Mouse (Mus musculus): Measurements from ENCODE around the gene Mum1. TPM values are rescaled to one million over a fixed set of nuclear protein-coding genes. Genes with fewer than 3 reads are reported as not detected.

Mum1 gene
- 35.0 and 37.4 TPM in 2 replicates for polyA plus RNA-seq (2014; fragmentation: Nextera tagmentation; extraction: Ambion mirVana)

DNA sequence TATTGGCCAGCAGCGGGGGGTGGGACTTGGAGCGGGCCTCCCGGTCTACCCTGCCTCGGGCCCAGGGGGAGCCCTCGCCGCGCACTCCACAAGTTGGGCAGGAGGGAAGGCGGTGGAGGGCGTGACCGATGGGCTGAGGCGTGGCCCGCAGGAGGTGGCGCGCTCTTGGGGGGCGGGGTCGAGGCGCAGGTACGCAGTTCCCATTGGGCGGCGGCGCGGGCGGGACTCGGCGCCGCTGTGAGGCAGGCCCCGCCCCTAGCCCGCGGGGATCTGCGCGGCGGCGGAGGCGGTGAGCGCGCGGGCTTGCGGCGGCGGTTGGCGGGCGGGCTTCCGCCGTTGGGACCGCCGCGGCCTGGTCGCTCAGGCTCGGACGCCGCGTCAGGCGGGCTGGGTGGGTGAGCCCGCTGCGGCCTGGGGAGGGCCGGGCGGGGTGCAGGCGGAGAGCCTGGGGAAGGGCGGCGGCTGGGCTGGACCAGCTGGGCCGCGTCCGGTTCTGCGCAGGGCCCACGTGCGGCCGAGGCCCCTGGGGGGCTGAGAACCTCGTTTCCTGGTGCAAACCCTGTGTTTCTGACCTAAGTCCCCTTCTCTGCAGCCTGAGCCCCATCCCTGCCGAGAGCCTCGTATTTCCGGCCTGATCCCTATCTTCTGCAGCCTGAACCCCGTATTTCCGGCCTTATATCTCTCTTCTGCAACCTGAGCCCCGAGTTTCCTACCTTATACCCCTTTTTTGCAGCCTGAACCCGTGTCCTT is at the start of gene Mum1:
Gene Mum1, plus strand, starts transcription at position 19 of the 750 bp plus-strand sequence.
- H3K9ac ChIP-seq (replicated peaks; ENCODE audit: low read depth, low read length): peak within 1 kb of the TSS; percentile 93
- WGBS: under 1% methylated on average over 50 of the region's 75 CpGs

DNA sequence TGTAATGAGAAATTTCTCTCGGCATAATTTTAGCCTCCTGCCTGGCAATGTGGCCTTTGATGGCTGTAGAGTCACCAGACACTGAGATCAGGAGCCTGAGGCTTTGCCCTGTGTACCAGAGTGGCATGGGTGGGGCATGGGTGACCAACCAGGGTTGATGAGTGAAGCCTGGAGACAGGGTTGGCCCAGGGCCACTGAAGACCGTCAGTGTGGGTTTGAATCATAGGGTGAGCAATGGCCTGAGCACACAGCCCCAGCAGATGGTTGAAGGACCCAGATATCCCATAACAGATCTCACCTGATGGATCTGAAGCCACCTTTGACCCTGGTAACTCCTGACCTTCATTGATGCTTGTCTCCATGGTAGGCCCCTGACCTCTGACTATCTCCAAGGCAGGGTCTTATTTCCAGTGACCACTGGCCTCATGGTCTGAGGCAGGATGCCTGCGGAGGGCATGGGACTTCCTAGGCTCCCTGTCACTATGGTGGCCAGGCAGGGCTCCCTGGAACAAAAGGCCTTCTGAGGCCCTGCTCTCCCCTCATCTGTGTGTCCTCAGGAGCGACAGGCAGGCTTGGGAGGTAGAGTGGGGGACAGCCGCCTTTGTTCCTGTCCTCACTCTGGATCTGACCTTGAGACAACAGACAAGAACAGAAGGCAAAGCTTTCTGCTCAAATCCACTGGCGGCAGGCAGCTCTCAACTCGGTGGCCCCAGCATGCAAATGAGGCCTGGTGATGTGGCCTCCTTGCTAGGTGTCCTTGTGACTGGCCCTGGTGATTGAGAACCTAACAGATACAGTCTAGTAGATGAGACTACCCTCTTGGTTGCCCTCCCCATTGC is 48.6 kb upstream of the Mum1 start:
- Histone ChIP-seq H3K36me3 (ENCODE audit: control insufficient read depth, insufficient read depth, low read length) (no peaks in the 10 kb centered on the region), H3K4me1 (ENCODE audit: control insufficient read depth, insufficient read depth, low read length) (peaks cover 25% of the 10 kb centered on the region), H3K9ac (replicated peaks; ENCODE audit: low read depth, low read length) (no peak overlapping the region), H3K9me3 (ENCODE audit: control insufficient read depth, low read length) (no peaks in the 10 kb centered on the region), H3K4me3 (ENCODE audit: low read depth, low read length) (no peak overlapping the region), H3K27ac (ENCODE audit: low read depth, low read length) (no peak overlapping the region), H3K27me3 (ENCODE audit: control insufficient read depth, insufficient read depth, low read length) (no peaks in the 10 kb centered on the region), H3K4me2 (ENCODE audit: low read depth, low read length) (no peak overlapping the region)
- ATAC-seq (ENCODE audit: low read depth): no peak
- 63% methylated on average over 7 of the region's 7 CpGs for WGBS

More for the DNA sequence above, at the start of gene Mum1:
- Histone ChIP-seq H3K4me3 (ENCODE audit: low read depth, low read length) (peak within 1 kb of the TSS; percentile 75), H3K36me3 (ENCODE audit: control insufficient read depth, insufficient read depth, low read length) (0 out of 2 replicates have a peak, but pooled peaks cover 4% of the 10 kb centered on the region), H3K27ac (ENCODE audit: low read depth, low read length) (peak within 1 kb of the TSS; percentile 94), H3K4me2 (ENCODE audit: low read depth, low read length) (peak within 1 kb of the TSS; percentile 91), H3K27me3 (ENCODE audit: control insufficient read depth, insufficient read depth, low read length) (no peaks in the 10 kb centered on the region), H3K9me3 (ENCODE audit: control insufficient read depth, low read length) (no peaks in the 10 kb centered on the region), H3K4me1 (ENCODE audit: control insufficient read depth, insufficient read depth, low read length) (peaks cover 29% of the 10 kb centered on the region)
- peak; percentile 97 for ATAC-seq (ENCODE audit: low read depth)

DNA sequence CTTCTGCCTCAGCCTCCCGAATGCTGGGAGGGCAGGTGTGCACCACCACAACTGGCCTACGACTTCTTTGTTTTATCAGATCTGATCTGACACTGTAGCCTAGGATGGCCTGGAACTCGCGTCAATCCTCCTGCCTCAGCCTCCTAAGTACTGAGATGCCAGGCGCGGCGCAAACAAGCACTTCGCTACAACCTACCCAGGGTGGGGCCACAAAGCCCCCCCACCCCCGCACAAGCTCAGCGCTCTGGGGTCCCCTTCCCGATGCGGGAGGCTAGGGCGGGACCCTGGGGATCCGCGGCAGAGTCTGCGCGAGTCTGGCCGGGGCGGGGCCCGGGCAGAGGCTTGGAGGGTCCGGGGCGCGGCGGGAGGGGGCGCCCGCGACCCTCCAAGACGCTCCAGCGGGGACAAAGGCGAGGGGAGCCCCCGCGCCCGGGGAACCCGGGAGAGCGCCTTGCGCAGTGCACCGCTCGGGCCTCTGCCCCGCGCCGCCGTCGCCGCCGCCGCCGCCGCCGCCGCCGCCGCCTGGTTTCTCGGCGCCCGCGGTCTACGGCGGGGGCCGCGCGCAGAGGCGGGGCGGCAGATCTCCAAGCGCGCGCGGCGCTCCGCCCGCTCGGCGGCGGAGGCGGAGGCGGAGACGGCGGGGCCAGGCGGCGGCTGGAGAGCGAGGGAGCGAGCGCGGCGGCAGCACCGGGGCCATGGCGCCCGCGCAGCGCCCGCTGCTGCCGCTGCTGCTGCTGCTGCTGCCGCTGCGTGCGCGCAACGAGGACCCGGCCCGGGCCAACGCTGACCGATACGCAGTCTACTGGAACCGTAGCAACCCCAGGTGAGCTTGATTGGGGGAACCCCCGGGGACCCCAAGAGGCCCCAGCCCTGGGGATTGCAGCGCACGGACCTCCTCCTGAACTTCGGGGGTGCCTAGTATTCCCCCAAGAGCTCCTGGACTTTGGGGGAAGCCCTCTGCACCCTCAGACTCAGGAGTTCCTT is 46.9 kb upstream of the Mum1 start, which contains the start of gene Efna2:
Gene Efna2, plus strand, starts transcription at position 415 of the 984 bp plus-strand sequence.
- Histone ChIP-seq H3K9me3 (ENCODE audit: control insufficient read depth, low read length) (no peaks in the 10 kb centered on the region), H3K4me3 (ENCODE audit: low read depth, low read length) (peak within 1 kb of the TSS; percentile 73), H3K27me3 (ENCODE audit: control insufficient read depth, insufficient read depth, low read length) (no peaks in the 10 kb centered on the region), H3K36me3 (ENCODE audit: control insufficient read depth, insufficient read depth, low read length) (peaks cover 3% of the 10 kb centered on the region; the same call in 1 of the 2 replicates), H3K9ac (replicated peaks; ENCODE audit: low read depth, low read length) (peak within 1 kb of the TSS; percentile 97), H3K4me1 (ENCODE audit: control insufficient read depth, insufficient read depth, low read length) (peaks cover 24% of the 10 kb centered on the region), H3K4me2 (ENCODE audit: low read depth, low read length) (peak within 1 kb of the TSS; percentile 91), H3K27ac (ENCODE audit: low read depth, low read length) (peak within 1 kb of the TSS; percentile 79)
- 1% methylated on average over 79 of the region's 106 CpGs for WGBS
- peak; percentile 69 for ATAC-seq (ENCODE audit: low read depth)

- Histone ChIP-seq H3K4me2 (ENCODE audit: low read depth, low read length) (peak overlapping the region; percentile 91), H3K27me3 (ENCODE audit: control insufficient read depth, insufficient read depth, low read length) (no peaks in the 10 kb centered on the region), H3K36me3 (ENCODE audit: control insufficient read depth, insufficient read depth, low read length) (peaks cover 3% of the 10 kb centered on the region; the same call in 1 of the 2 replicates), H3K27ac (ENCODE audit: low read depth, low read length) (no peak overlapping the region), H3K9ac (replicated peaks; ENCODE audit: low read depth, low read length) (peak overlapping the region; percentile 97), H3K9me3 (ENCODE audit: control insufficient read depth, low read length) (no peaks in the 10 kb centered on the region), H3K4me1 (ENCODE audit: control insufficient read depth, insufficient read depth, low read length) (peaks cover 24% of the 10 kb centered on the region), H3K4me3 (ENCODE audit: low read depth, low read length) (peak overlapping the region; percentile 73)
- WGBS: 48% methylated on average over 6 of the region's 6 CpGs
- ATAC-seq (ENCODE audit: low read depth): no peak
These were observed 45.9 kb upstream of the Mum1 start for GRCm38 (mm10) chr10:80180288-80180687.

- Histone ChIP-seq H3K27ac (ENCODE audit: low read depth, low read length) (no peak overlapping the region), H3K36me3 (ENCODE audit: control insufficient read depth, insufficient read depth, low read length) (peaks cover 3% of the 10 kb centered on the region; the same call in 1 of the 2 replicates), H3K4me1 (ENCODE audit: control insufficient read depth, insufficient read depth, low read length) (peaks cover 24% of the 10 kb centered on the region), H3K4me2 (ENCODE audit: low read depth, low read length) (peak overlapping the region; percentile 91), H3K9me3 (ENCODE audit: control insufficient read depth, low read length) (no peaks in the 10 kb centered on the region), H3K27me3 (ENCODE audit: control insufficient read depth, insufficient read depth, low read length) (no peaks in the 10 kb centered on the region), H3K9ac (replicated peaks; ENCODE audit: low read depth, low read length) (peak overlapping the region; percentile 97), H3K4me3 (ENCODE audit: low read depth, low read length) (peak overlapping the region; percentile 73)
- WGBS: 42% methylated on average over 5 of the region's 5 CpGs
- no peak for ATAC-seq (ENCODE audit: low read depth)
These were observed 45.4 kb upstream of the Mum1 start for GRCm38 (mm10) chr10:80180823-80181222.

DNA sequence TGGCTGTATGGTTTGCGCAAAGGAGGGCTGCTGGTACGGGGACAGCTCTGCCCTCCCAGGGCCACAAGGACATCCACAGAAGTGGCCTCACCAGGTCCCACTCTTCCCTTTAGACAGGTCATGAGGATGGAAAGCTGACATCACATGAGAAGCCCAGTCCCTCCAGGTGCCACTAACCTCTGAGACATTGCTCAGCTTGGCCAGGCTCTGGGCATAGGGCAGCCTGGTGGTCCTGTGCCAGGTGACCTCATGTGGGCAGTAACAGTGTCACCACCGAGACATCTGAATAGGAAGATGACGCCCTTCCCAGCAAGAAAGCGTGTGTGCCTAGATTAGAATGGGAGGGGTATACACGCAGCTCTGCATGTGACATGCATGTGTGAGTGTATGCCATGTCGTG is 43.7 kb upstream of the Mum1 start:
- WGBS: 94% methylated on average over 7 of the region's 7 CpGs
- Histone ChIP-seq H3K9ac (replicated peaks; ENCODE audit: low read depth, low read length) (no peak overlapping the region), H3K4me1 (ENCODE audit: control insufficient read depth, insufficient read depth, low read length) (peaks cover 24% of the 10 kb centered on the region), H3K27ac (ENCODE audit: low read depth, low read length) (no peak overlapping the region), H3K9me3 (ENCODE audit: control insufficient read depth, low read length) (no peaks in the 10 kb centered on the region), H3K4me2 (ENCODE audit: low read depth, low read length) (no peak overlapping the region), H3K4me3 (ENCODE audit: low read depth, low read length) (no peak overlapping the region), H3K36me3 (ENCODE audit: control insufficient read depth, insufficient read depth, low read length) (peaks cover 11% of the 10 kb centered on the region), H3K27me3 (ENCODE audit: control insufficient read depth, insufficient read depth, low read length) (no peaks in the 10 kb centered on the region)
- no peak for ATAC-seq (ENCODE audit: low read depth)

GRCm38 (mm10) chr10:80186649-80187048 is 39.6 kb upstream of the Mum1 start:
- H3K4me3 ChIP-seq (ENCODE audit: low read depth, low read length): no peak overlapping the region

DNA sequence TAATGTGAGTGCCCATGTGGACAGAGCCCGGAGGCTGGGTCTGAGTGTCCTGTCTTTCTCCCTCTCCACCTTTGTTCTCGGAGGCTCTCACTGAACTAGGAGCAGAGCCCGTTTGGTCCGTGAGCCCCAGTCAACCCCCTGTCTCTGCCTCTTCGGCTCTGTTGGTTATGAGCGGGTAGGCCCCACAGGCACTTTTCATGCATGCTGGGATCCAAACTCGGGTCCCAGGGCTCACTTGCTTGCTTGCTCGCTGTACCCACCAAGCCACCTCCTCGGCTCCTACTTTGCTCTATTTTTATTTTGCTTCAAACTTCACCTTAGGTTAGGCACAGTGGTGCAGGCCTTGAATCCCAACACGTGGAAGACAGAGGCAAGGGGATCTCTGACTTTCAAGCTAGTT is 38.5 kb upstream of the Mum1 start:
- Histone ChIP-seq H3K4me2 (ENCODE audit: low read depth, low read length) (no peak overlapping the region), H3K9ac (replicated peaks; ENCODE audit: low read depth, low read length) (no peak overlapping the region), H3K27ac (ENCODE audit: low read depth, low read length) (no peak overlapping the region), H3K9me3 (ENCODE audit: control insufficient read depth, low read length) (no peaks in the 10 kb centered on the region), H3K36me3 (ENCODE audit: control insufficient read depth, insufficient read depth, low read length) (peaks cover 25% of the 10 kb centered on the region), H3K4me3 (ENCODE audit: low read depth, low read length) (no peak overlapping the region), H3K4me1 (ENCODE audit: control insufficient read depth, insufficient read depth, low read length) (peaks cover 12% of the 10 kb centered on the region), H3K27me3 (ENCODE audit: control insufficient read depth, insufficient read depth, low read length) (no peaks in the 10 kb centered on the region)
- no peak for ATAC-seq (ENCODE audit: low read depth)
- 87% methylated on average over 10 of the region's 10 CpGs for WGBS

More at GRCm38 (mm10) chr10:80186649-80187048, 39.6 kb upstream of the Mum1 start:
- no peak for ATAC-seq (ENCODE audit: low read depth)
- Histone ChIP-seq H3K27me3 (ENCODE audit: control insufficient read depth, insufficient read depth, low read length) (no peaks in the 10 kb centered on the region), H3K9me3 (ENCODE audit: control insufficient read depth, low read length) (no peaks in the 10 kb centered on the region), H3K4me1 (ENCODE audit: control insufficient read depth, insufficient read depth, low read length) (peaks cover 16% of the 10 kb centered on the region), H3K27ac (ENCODE audit: low read depth, low read length) (no peak overlapping the region), H3K36me3 (ENCODE audit: control insufficient read depth, insufficient read depth, low read length) (peaks cover 25% of the 10 kb centered on the region), H3K4me2 (ENCODE audit: low read depth, low read length) (no peak overlapping the region), H3K9ac (replicated peaks; ENCODE audit: low read depth, low read length) (no peak overlapping the region)
- WGBS: 32% methylated on average over 26 of the region's 27 CpGs
